Mouse (Mus musculus) adrenal gland, adult 2 months (tissue): ENCODE data around the gene Tuba1a. TPM values are rescaled to one million over a fixed set of nuclear protein-coding genes. Genes with fewer than 3 reads are reported as not detected.
"Not testable (repeated sequence)": the region's sequence is repeated elsewhere in the genome, so short reads cannot be mapped to it uniquely, and the experiment has no call there.

Source experiments
- DNase-seq: peaks from one replicate; pipeline ENCODE4 v3.0.0; 2021
- polyA plus RNA-seq: library from polyadenylated mRNA; depleted of rRNA; stranded (reverse); fragments of >200 nt; gene quantifications from 2 replicates; pipeline ENCODE4 v1.2.3, GENCODE M21; 2012; rRNA removed
- total RNA-seq, 2 experiments: library from RNA; stranded (reverse); gene quantifications; 2 replicates each; pipeline ENCODE4 v1.2.3; 2021

The Tuba1a gene
- total and polyA plus RNA-seq, 3 experiments = 63.2 to 133 (median 125) TPM

GRCm38 (mm10) chr15:98927566-98927965, 25.9 kb downstream of the Tuba1a start:
- no peak for DNase-seq

DNA sequence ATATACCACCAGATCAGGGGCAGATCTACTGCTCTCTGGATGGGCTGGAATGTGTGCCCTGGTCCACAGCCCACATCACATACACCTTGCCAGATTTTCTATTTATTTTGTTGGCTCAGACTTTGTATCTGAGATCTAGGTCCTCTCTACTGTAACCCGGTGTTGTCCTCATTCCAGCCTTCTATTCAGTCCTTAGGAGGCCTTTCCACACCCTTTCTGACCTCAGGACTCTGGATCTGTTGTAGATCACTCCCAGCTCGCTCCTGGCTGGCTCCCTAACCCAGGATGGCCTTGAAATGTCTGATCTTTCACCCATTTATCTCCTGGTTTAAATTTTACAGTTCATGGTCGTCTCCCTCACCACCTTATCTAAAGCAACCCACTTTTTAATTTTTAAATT, 28.8 kb downstream of the Tuba1a start:
- DNase-seq = no peak

DNA sequence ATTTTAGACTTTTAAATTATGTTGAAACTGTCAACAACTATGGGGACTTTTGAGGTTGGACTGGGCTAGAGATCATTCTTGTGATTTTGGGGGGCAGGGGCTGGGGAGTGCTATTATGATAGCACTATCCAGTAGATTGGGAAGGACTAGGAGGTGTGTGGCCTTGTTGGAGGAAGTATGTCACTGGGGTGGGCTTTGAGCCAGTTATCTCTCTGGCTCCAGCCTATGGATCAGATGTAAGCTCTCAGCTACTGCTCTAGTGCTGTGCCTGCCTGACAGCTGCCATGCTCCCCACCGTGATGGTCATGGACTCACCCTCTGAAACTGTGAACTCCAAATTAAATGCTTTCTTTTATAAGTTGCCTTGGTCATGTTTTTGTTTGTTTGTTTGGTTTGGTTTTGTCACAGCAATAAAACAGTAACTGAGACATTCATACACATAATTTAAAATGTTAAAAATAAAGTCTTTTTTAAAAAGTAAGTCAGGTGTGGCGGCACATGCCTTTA, 30.4 kb downstream of the Tuba1a start:
- DNase-seq = no peak

GRCm38 (mm10) chr15:98922581-98922980, 30.9 kb downstream of the Tuba1a start:
- DNase-seq = peak; percentile 51

GRCm38 (mm10) chr15:98921510-98921909, 32.0 kb downstream of the Tuba1a start:
- DNase-seq = no peak

DNA sequence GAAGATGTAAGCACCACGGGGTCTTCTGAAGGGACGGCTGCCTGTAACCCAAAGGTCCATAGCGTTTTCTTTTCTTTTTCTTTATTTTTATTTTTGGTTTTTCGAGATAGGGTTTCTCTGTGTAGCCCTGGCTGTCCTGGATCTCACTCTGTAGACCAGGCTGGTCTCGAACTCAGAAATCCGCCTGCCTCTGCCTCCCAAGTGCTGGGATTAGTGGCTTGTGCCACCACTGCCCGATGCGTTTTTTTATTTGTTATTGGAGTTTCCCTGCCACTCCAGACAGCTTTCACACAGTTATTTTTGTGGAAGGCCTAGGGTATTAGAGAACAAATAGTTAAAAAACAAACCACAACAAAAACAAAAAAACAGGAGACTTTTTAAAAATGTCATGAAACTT, 35.0 kb downstream of the Tuba1a start:
- not testable (repeated sequence) for DNase-seq

- DNase-seq = peak; percentile 100
Observed at GRCm38 (mm10) chr15:98917538-98918498, 35.7 kb downstream of the Tuba1a start, which contains the start of gene Lmbr1l. TSS of gene Lmbr1l (minus strand) at chr15:98918231.

- DNase-seq = no peak
Observed at GRCm38 (mm10) chr15:98917091-98917490, 36.4 kb downstream of the Tuba1a start.

DNA sequence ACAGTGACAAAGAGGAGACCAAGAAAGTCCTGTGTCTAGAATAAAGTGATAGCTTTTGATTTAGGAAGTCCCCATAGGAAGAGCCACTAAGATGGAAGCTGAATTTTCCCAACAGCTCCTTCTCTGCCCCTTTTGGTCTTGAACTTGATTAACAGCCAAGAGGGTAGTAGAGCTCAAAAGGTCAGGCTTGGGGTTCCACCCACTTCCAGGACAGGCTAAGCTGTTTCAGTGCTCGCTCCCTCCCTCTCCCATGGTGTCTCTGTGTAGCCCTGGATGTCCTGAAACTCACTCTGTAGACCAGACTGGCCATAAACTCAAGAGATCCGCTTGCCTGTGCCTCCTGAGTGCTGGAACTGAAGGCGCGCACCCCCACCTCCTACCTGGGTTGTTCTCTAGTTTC, 37.5 kb downstream of the Tuba1a start:
- DNase-seq = no peak

DNA sequence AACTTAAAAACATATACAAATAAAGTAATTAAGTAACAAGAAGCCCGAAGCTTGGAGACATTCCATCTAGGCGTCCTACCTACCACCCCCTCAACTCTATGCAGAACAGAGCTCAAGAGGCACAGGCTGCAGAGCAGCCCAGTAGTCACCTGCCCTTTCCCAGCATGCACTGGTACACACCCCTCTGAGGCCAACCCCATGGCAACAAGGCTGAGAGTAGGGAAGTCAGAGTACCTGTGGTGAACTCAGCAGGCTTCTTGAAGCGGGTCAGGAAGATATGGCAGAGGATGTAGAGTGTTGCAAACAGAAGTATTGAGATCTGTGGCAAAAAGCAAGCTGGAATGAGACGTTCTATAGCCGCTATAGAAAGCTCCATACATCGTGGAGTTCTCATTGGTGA, 38.6 kb downstream of the Tuba1a start:
- DNase-seq = no peak

DNA sequence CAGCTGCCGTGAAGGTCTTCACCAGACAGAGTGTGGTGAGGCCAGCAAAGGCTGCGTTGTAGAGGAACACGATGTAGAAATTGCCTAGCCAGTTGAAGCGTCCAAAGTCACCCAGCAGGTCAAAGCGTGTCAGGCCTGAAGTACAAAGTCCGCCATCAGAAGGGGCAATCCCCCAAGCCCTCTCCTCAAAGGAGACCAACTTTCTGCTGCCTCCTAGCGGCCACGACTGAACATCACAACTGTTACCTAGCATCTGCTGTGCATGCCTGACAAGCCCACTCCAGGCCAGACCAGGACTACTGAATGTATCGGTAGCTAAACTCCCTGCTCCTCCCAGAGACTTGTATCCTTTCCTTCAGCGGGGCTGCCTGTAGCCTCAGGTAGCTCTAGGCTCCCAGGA, 48.8 kb downstream of the Tuba1a start:
- no peak for DNase-seq

DNA sequence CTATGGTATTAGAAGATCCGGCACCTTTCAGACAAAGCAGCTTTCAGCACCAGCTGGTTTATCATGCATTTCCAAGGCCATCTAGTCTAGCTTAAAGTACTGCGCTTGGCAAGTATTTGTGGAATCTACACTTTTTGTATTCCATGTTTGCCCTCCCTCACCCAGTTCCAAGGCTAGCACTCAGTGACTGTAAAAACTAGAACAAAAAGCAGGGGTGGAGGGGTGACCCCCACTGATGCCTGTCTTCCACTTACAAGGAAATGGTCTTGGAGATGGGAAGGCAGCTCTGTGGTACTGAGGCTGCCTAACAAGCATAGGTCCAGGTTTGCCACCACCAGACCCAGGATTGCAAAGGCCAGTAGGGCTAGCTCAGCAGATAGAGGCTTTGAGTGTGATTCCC, 50.9 kb downstream of the Tuba1a start:
- no peak for DNase-seq

GRCm38 (mm10) chr15:98901530-98901929, 52.0 kb downstream of the Tuba1a start:
- no peak for DNase-seq

Other genes with a start within 250 kb of the Tuba1a start
- gene Ccdc65, start 245.5 kb downstream of the Tuba1a start, total RNA-seq = under 1 TPM; 0.32 to 0.62 TPM
- 0.11 and 0.23 TPM in 2 replicates for gene Ccdc65, start 245.5 kb downstream of the Tuba1a start, polyA plus RNA-seq
- gene Fkbp11, start 225.5 kb downstream of the Tuba1a start, total RNA-seq = 1 to 10 TPM; 4.9 to 9.3 TPM
- gene Fkbp11, start 225.5 kb downstream of the Tuba1a start, polyA plus RNA-seq = 8.4 and 10.0 TPM in 2 replicates
- 100 to 1,000 TPM; 130 to 136 TPM for gene Arf3, start 190.5 kb downstream of the Tuba1a start, total RNA-seq
- 82.4 and 106 TPM in 2 replicates for gene Arf3, start 190.5 kb downstream of the Tuba1a start, polyA plus RNA-seq
- 1 to 10 TPM in 1 of 2 experiments, under 1 TPM in 1; 0.84 to 2.2 TPM for gene Wnt10b, start 175.6 kb downstream of the Tuba1a start, total RNA-seq
- 0.45 and 2.2 TPM in 2 replicates for gene Wnt10b, start 175.6 kb downstream of the Tuba1a start, polyA plus RNA-seq
- gene Wnt1, start 163.8 kb downstream of the Tuba1a start, total RNA-seq = not detected
- 0.08 TPM in 1 of 2 replicates, not detected in the other for gene Wnt1, start 163.8 kb downstream of the Tuba1a start, polyA plus RNA-seq
- under 1 TPM in 1 of 2 experiments, not detected in 1; 0.35 TPM for gene Ddn, start 144.2 kb downstream of the Tuba1a start, total RNA-seq
- 0.03 and 0.08 TPM in 2 replicates for gene Ddn, start 144.2 kb downstream of the Tuba1a start, polyA plus RNA-seq
- gene Prkag1, start 122.2 kb downstream of the Tuba1a start, total RNA-seq = 10 to 100 TPM; 77.1 to 79.8 TPM
- gene Prkag1, start 122.2 kb downstream of the Tuba1a start, polyA plus RNA-seq = 54.9 and 57.3 TPM in 2 replicates
- 10 to 100 TPM; 36.8 to 58.2 TPM for gene Kmt2d, start 82.5 kb downstream of the Tuba1a start, total RNA-seq
- gene Kmt2d, start 82.5 kb downstream of the Tuba1a start, polyA plus RNA-seq = 21.0 and 22.3 TPM in 2 replicates
- gene Rhebl1, start 59.2 kb downstream of the Tuba1a start, total RNA-seq = 1 to 10 TPM in 1 of 2 experiments, under 1 TPM in 1; 0.69 to 3.6 TPM
- 1.3 and 2.0 TPM in 2 replicates for gene Rhebl1, start 59.2 kb downstream of the Tuba1a start, polyA plus RNA-seq
- gene Dhh, start 55.2 kb downstream of the Tuba1a start, total RNA-seq = 1 to 10 TPM; 2.3 to 3.5 TPM
- gene Dhh, start 55.2 kb downstream of the Tuba1a start, polyA plus RNA-seq = 3.1 and 3.8 TPM in 2 replicates
- gene Lmbr1l, start 35.5 kb downstream of the Tuba1a start, total RNA-seq = 10 to 100 TPM; 11.5 to 14.2 TPM
- 36.3 and 58.5 TPM in 2 replicates for gene Lmbr1l, start 35.5 kb downstream of the Tuba1a start, polyA plus RNA-seq
- gene Tuba1b, start 19.1 kb downstream of the Tuba1a start, total RNA-seq = 100 to 1,000 TPM; 235 to 261 TPM
- gene Tuba1b, start 19.1 kb downstream of the Tuba1a start, polyA plus RNA-seq = 616 and 725 TPM in 2 replicates
- gene Gm49450, start 152 bp downstream of the Tuba1a start, total RNA-seq = 10 to 100 TPM in 1 of 2 experiments, not detected in 1; 10.9 TPM
- 49.5 and 126 TPM in 2 replicates for gene Gm49450, start 152 bp downstream of the Tuba1a start, polyA plus RNA-seq
- 100 to 1,000 TPM; 270 to 284 TPM for gene Tuba1c, start 76.2 kb upstream of the Tuba1a start, total RNA-seq
- gene Tuba1c, start 76.2 kb upstream of the Tuba1a start, polyA plus RNA-seq = 205 and 318 TPM in 2 replicates
- under 1 TPM; 0.43 to 0.86 TPM for gene Prph, start 101.5 kb upstream of the Tuba1a start, total RNA-seq
- gene Prph, start 101.5 kb upstream of the Tuba1a start, polyA plus RNA-seq = 2.4 and 8.5 TPM in 2 replicates
- gene Troap, start 120.9 kb upstream of the Tuba1a start, total RNA-seq = under 1 TPM; 0.73 to 0.78 TPM
- gene Troap, start 120.9 kb upstream of the Tuba1a start, polyA plus RNA-seq = 2.8 and 5.2 TPM in 2 replicates
- gene C1ql4, start 134.1 kb upstream of the Tuba1a start, total RNA-seq = not detected
- not detected in 2 replicates for gene C1ql4, start 134.1 kb upstream of the Tuba1a start, polyA plus RNA-seq
- 1 to 10 TPM; 3.2 to 4.4 TPM for gene Dnajc22, start 139.5 kb upstream of the Tuba1a start, total RNA-seq
- 0.29 and 0.31 TPM in 2 replicates for gene Dnajc22, start 139.5 kb upstream of the Tuba1a start, polyA plus RNA-seq
- gene Spats2, start 172.2 kb upstream of the Tuba1a start, total RNA-seq = 10 to 100 TPM; 14.0 to 15.6 TPM
- gene Spats2, start 172.2 kb upstream of the Tuba1a start, polyA plus RNA-seq = 5.6 and 7.6 TPM in 2 replicates